Mouse (Mus musculus) embryonic fibroblast, embryonic 13.5 days (primary cell): ENCODE data around the gene Ggta1.

Experiments
- CTCF ChIP-seq: IDR thresholded peaks from 2 replicates; pipeline ENCODE4 v1.5.1; 2011; ENCODE audit warnings: mild to moderate bottlenecking, control low read depth, low read length, moderate library complexity, borderline replicate concordance; ENCODE audit not compliant: insufficient read depth
- POLR2A ChIP-seq: IDR thresholded peaks from 2 replicates; pipeline ENCODE4 v1.6.1; 2011; ENCODE audit warnings: low read depth, mild to moderate bottlenecking, control low read depth, low read length, moderate library complexity

- TF ChIP-seq POLR2A, result no peak
- no peak for TF ChIP-seq CTCF
Observed at GRCm38 (mm10) chr2:35459316-35459715, 3.7 kb downstream of the Ggta1 start.
